Mouse (Mus musculus): ENCODE results near the gene Emp1. TPM values are rescaled to one million over a fixed set of nuclear protein-coding genes. Genes with fewer than 3 reads are reported as not detected.

The Emp1 gene
- polyA plus RNA-seq, 1 experiment from 2014 or later, result 14.0 TPM

GRCm38 (mm10) chr6:135385738-135386459 is 23.6 kb downstream of the Emp1 start:
- no peaks in the 10 kb centered on the region for H3K27me3 ChIP-seq (ENCODE audit: control insufficient read depth, insufficient read depth, low read length)
- H3K27ac ChIP-seq (ENCODE audit: low read depth, low read length), result no peak overlapping the region
- 0 out of 2 replicates have a peak, but pooled peaks cover 4% of the 10 kb centered on the region for H3K4me1 ChIP-seq (ENCODE audit: control insufficient read depth, insufficient read depth, low read length)
- H3K4me2 ChIP-seq (replicated peaks; ENCODE audit: low read depth, low read length), result no peak overlapping the region
- no peak overlapping the region for H3K9ac ChIP-seq (ENCODE audit: low read depth, low read length)
- H3K9me3 ChIP-seq (ENCODE audit: control insufficient read depth, low read length), result no peaks in the 10 kb centered on the region
- no peak overlapping the region for H3K4me3 ChIP-seq (ENCODE audit: low read length)
- peaks cover 2% of the 10 kb centered on the region; the same call in 1 of the 2 replicates for H3K36me3 ChIP-seq (ENCODE audit: control insufficient read depth, insufficient read depth, low read length)
- WGBS, result 72% methylated on average over 8 of the region's 8 CpGs
- ATAC-seq (ENCODE audit: low FRiP score, low TSS enrichment), result no peak

DNA sequence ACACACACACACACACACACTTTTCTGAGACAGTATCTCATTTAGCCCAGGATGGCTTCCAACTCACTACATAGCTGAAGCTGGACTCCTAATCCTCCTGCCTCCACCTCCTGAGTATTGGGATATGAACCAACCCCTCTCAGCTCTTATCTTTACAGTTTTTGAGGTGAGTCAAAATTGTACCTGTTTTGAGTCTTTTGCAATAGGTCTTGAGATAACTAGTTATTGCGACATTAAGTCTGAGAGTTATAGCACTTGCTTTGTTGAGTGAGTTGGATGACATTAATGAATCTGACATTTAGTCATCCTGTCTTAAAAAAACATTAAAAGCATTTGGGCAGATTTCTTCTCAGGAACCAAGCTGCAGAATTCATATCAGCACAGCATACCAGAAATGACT is 25.3 kb downstream of the Emp1 start:
- 94% methylated on average over 1 of the region's 1 CpGs for WGBS
- no peak overlapping the region for H3K27ac ChIP-seq (ENCODE audit: low read depth, low read length)

DNA sequence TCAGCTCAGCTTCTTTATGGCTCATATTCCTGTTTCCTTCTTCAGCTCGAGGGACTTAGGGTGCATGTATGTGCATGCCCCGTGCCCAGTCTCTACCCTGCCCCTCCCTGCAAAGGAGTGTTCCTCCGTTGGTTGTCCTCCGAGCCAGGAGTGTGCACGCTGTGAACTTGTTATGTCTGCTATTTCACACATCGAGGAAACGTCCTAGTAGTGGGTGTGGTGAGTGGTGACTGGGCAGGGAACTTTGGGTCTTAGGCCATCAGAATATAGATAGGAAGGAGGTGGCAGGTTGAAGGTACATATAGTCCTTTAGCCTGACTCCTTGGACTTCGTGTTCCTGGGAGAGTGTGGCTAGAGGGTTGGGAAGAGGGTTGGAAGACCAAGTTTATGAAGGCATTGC is 26.4 kb downstream of the Emp1 start:
- H3K9ac ChIP-seq (ENCODE audit: low read depth, low read length), result no peak overlapping the region
- no peak overlapping the region for H3K4me3 ChIP-seq (ENCODE audit: low read length)
- H3K27ac ChIP-seq (ENCODE audit: low read depth, low read length), result no peak overlapping the region
- no peaks in the 10 kb centered on the region for H3K27me3 ChIP-seq (ENCODE audit: control insufficient read depth, insufficient read depth, low read length)
- no peak for ATAC-seq (ENCODE audit: low FRiP score, low TSS enrichment)
- 0 out of 2 replicates have a peak, but pooled peaks cover 4% of the 10 kb centered on the region for H3K4me1 ChIP-seq (ENCODE audit: control insufficient read depth, insufficient read depth, low read length)
- H3K9me3 ChIP-seq (ENCODE audit: control insufficient read depth, low read length), result no peaks in the 10 kb centered on the region
- WGBS, result 86% methylated on average over 8 of the region's 8 CpGs
- no peaks in the 10 kb centered on the region for H3K36me3 ChIP-seq (ENCODE audit: control insufficient read depth, insufficient read depth, low read length)
- no peak overlapping the region for H3K4me2 ChIP-seq (replicated peaks; ENCODE audit: low read depth, low read length)

More for the DNA sequence above, 25.3 kb downstream of the Emp1 start:
- Histone ChIP-seq H3K36me3 (ENCODE audit: control insufficient read depth, insufficient read depth, low read length) (no peaks in the 10 kb centered on the region), H3K9me3 (ENCODE audit: control insufficient read depth, low read length) (no peaks in the 10 kb centered on the region), H3K27me3 (ENCODE audit: control insufficient read depth, insufficient read depth, low read length) (no peaks in the 10 kb centered on the region), H3K4me1 (ENCODE audit: control insufficient read depth, insufficient read depth, low read length) (0 out of 2 replicates have a peak, but pooled peaks cover 4% of the 10 kb centered on the region), H3K4me2 (replicated peaks; ENCODE audit: low read depth, low read length) (no peak overlapping the region), H3K4me3 (ENCODE audit: low read length) (no peak overlapping the region), H3K9ac (ENCODE audit: low read depth, low read length) (no peak overlapping the region)
- ATAC-seq (ENCODE audit: low FRiP score, low TSS enrichment), result no peak

- Histone ChIP-seq H3K9ac (ENCODE audit: low read depth, low read length) (no peak overlapping the region), H3K27me3 (ENCODE audit: control insufficient read depth, insufficient read depth, low read length) (no peaks in the 10 kb centered on the region), H3K9me3 (ENCODE audit: control insufficient read depth, low read length) (no peaks in the 10 kb centered on the region), H3K27ac (ENCODE audit: low read depth, low read length) (no peak overlapping the region), H3K36me3 (ENCODE audit: control insufficient read depth, insufficient read depth, low read length) (no peaks in the 10 kb centered on the region), H3K4me3 (ENCODE audit: low read length) (no peak overlapping the region), H3K4me1 (ENCODE audit: control insufficient read depth, insufficient read depth, low read length) (0 out of 2 replicates have a peak, but pooled peaks cover 4% of the 10 kb centered on the region), H3K4me2 (replicated peaks; ENCODE audit: low read depth, low read length) (no peak overlapping the region)
- 61% methylated on average over 3 of the region's 3 CpGs for WGBS
- no peak for ATAC-seq (ENCODE audit: low FRiP score, low TSS enrichment)
Measured at GRCm38 (mm10) chr6:135390398-135390797, 28.1 kb downstream of the Emp1 start.

- Histone ChIP-seq H3K36me3 (ENCODE audit: control insufficient read depth, insufficient read depth, low read length) (no peaks in the 10 kb centered on the region), H3K9ac (ENCODE audit: low read depth, low read length) (no peak overlapping the region), H3K4me2 (replicated peaks; ENCODE audit: low read depth, low read length) (no peak overlapping the region), H3K27me3 (ENCODE audit: control insufficient read depth, insufficient read depth, low read length) (no peaks in the 10 kb centered on the region), H3K4me3 (ENCODE audit: low read length) (no peak overlapping the region), H3K4me1 (ENCODE audit: control insufficient read depth, insufficient read depth, low read length) (no peaks in the 10 kb centered on the region), H3K9me3 (ENCODE audit: control insufficient read depth, low read length) (no peaks in the 10 kb centered on the region), H3K27ac (ENCODE audit: low read depth, low read length) (no peak overlapping the region)
- ATAC-seq (ENCODE audit: low FRiP score, low TSS enrichment), result no peak
- WGBS, result 72% methylated on average over 8 of the region's 8 CpGs
Measured at GRCm38 (mm10) chr6:135395375-135395774, 33.0 kb downstream of the Emp1 start.

DNA sequence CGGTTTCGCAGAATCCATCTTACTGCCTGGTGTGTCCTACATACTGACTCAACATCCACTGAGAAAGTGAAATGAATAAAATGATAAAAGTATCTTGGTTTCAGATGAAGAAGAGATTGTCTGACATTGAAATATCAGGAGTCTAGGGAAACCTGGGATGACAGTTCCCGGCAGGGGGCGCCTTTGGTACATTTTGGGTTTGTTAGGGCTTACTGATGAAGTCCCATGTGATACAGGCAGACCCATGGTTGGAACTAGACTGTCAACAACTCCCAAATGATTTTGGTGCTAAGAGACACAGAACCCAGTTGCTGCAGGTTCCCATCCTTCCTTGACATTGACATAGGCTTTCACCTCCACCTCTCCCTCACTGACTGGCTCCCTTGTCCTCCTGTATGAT is 34.7 kb downstream of the Emp1 start:
- Histone ChIP-seq H3K27ac (ENCODE audit: low read depth, low read length) (no peak overlapping the region), H3K4me1 (ENCODE audit: control insufficient read depth, insufficient read depth, low read length) (no peaks in the 10 kb centered on the region), H3K9me3 (ENCODE audit: control insufficient read depth, low read length) (no peaks in the 10 kb centered on the region), H3K36me3 (ENCODE audit: control insufficient read depth, insufficient read depth, low read length) (no peaks in the 10 kb centered on the region), H3K9ac (ENCODE audit: low read depth, low read length) (no peak overlapping the region), H3K4me2 (replicated peaks; ENCODE audit: low read depth, low read length) (no peak overlapping the region), H3K27me3 (ENCODE audit: control insufficient read depth, insufficient read depth, low read length) (no peaks in the 10 kb centered on the region), H3K4me3 (ENCODE audit: low read length) (no peak overlapping the region)
- no peak for ATAC-seq (ENCODE audit: low FRiP score, low TSS enrichment)
- 79% methylated on average over 4 of the region's 4 CpGs for WGBS

DNA sequence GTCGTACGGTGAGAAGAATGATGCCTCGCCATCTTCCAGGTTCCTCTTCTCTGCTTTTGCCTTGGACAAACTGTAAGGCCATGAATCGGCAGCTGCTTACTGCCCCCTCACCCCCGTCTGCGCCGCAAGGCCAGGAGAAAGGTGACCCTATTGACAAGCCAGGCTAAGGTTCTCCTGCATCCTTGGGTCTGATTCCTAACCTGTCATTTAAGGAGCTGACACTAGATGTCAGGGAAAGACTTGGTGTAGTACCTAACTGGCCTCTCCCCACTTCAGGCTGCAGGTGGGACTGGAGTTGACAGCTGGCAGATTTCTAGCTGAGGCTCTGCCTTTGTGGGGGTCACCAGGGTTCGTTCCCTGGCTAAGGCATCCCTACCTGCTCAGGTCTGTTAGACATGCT is 35.4 kb downstream of the Emp1 start:
- Histone ChIP-seq H3K4me1 (ENCODE audit: control insufficient read depth, insufficient read depth, low read length) (no peaks in the 10 kb centered on the region), H3K4me3 (ENCODE audit: low read length) (no peak overlapping the region), H3K9ac (ENCODE audit: low read depth, low read length) (no peak overlapping the region), H3K27ac (ENCODE audit: low read depth, low read length) (no peak overlapping the region), H3K4me2 (replicated peaks; ENCODE audit: low read depth, low read length) (no peak overlapping the region), H3K27me3 (ENCODE audit: control insufficient read depth, insufficient read depth, low read length) (no peaks in the 10 kb centered on the region), H3K36me3 (ENCODE audit: control insufficient read depth, insufficient read depth, low read length) (no peaks in the 10 kb centered on the region), H3K9me3 (ENCODE audit: control insufficient read depth, low read length) (no peaks in the 10 kb centered on the region)
- ATAC-seq (ENCODE audit: low FRiP score, low TSS enrichment), result no peak
- WGBS, result 80% methylated on average over 8 of the region's 8 CpGs

- H3K27me3 ChIP-seq (ENCODE audit: control insufficient read depth, insufficient read depth, low read length), result no peaks in the 10 kb centered on the region
- H3K4me3 ChIP-seq (ENCODE audit: low read length), result no peak overlapping the region
- 66% methylated on average over 5 of the region's 5 CpGs for WGBS
- H3K4me2 ChIP-seq (replicated peaks; ENCODE audit: low read depth, low read length), result no peak overlapping the region
- no peak overlapping the region for H3K9ac ChIP-seq (ENCODE audit: low read depth, low read length)
- H3K9me3 ChIP-seq (ENCODE audit: control insufficient read depth, low read length), result no peaks in the 10 kb centered on the region
- H3K27ac ChIP-seq (ENCODE audit: low read depth, low read length), result no peak overlapping the region
- no peaks in the 10 kb centered on the region for H3K4me1 ChIP-seq (ENCODE audit: control insufficient read depth, insufficient read depth, low read length)
- no peak for ATAC-seq (ENCODE audit: low FRiP score, low TSS enrichment)
- H3K36me3 ChIP-seq (ENCODE audit: control insufficient read depth, insufficient read depth, low read length), result no peaks in the 10 kb centered on the region
Measured at GRCm38 (mm10) chr6:135398801-135399200, 36.5 kb downstream of the Emp1 start.

DNA sequence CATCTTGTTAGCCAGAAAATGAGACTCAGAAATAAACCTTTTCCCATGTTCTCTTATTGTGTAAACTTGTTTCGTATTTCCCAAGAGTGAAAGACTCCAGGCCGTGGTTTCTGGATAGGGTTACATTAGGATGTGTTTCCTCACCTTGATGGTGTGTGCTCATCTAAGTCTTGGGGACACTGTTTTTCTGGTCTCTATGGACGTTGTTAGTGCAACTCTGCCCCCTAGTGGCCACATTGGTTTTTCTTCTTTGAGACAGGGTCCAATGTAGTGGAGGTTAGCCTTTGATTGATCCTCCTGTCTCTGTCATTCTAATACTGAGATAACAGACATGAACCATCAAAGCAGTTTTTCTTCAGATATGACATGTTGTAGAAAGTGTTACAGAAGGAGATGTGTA is 38.0 kb downstream of the Emp1 start:
- Histone ChIP-seq H3K27ac (ENCODE audit: low read depth, low read length) (no peak overlapping the region), H3K36me3 (ENCODE audit: control insufficient read depth, insufficient read depth, low read length) (no peaks in the 10 kb centered on the region), H3K27me3 (ENCODE audit: control insufficient read depth, insufficient read depth, low read length) (no peaks in the 10 kb centered on the region), H3K4me3 (ENCODE audit: low read length) (no peak overlapping the region), H3K4me1 (ENCODE audit: control insufficient read depth, insufficient read depth, low read length) (no peaks in the 10 kb centered on the region), H3K9ac (ENCODE audit: low read depth, low read length) (no peak overlapping the region), H3K4me2 (replicated peaks; ENCODE audit: low read depth, low read length) (no peak overlapping the region), H3K9me3 (ENCODE audit: control insufficient read depth, low read length) (no peaks in the 10 kb centered on the region)
- WGBS, result 33% methylated on average over 3 of the region's 3 CpGs
- no peak for ATAC-seq (ENCODE audit: low FRiP score, low TSS enrichment)
